Mouse (Mus musculus): ENCODE results near the gene Prdm16.

The Prdm16 gene

DNA sequence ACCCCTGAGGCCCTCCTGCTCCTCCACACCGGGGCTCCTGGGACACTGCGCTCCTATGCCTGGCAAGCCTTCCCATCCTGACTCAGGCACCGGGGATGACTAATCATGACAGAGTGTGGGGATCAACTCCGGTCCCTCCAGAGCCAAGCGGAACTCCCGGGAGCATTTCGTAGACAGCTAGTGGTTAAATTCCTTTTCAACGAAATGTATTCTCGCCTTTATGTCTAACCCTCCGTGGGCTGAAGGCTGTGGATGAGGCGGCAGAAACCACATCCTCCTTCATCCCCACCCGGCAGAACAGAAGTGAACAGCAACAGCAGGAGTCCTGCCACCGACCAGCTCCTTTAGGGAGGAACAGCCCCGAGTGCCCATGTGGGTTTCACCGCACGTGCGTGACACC lies 211.4 kb downstream of the Prdm16 start:
- no peak for DNase-seq (ENCODE audit: extremely low read depth, low read depth, low spot score)

DNA sequence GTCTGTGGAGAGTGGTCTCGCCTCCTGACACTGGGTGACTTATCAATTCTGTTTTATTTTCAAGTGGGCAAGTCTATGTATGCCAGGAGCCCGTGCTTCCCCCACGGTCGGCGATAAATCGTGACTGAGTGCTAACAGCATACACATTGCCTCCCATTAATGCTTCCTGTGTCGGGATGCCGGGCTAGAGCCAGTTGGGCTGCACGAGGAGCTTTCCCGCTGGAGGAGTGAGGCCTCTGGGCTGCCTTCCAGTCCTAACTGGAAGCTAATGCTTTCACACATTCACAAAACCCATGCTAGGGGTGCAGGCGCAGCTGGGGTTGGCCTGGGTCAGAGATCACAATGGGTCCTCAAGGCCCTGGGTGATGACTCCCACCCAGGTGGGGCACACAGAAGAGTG lies 212.0 kb downstream of the Prdm16 start:
- DNase-seq (ENCODE audit: extremely low read depth, low read depth, low spot score), result no peak

DNA sequence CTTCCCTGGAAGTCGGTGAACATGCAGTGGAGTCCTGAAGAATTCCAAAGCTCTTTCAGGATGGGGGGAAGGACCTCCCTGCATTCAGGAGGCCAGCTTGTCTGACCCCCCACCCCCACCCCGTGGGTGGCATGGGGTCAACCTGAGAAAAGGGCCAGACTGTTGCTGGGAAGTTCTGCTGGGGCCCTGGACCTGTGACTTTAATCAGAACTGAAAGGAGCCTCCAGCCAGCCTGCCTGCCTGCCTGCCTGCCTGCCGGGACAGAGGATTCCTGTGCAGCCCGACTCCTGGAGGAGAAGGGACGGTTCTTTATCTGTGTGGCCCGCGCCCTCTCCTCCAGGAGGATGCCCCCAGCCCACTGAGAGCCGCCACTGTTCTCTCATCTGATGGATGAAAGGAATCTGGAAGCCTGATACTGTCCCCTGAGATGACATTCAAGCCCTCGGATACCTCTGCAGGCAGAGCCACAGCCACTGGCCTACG lies 214.2 kb downstream of the Prdm16 start:
- no peak for DNase-seq (ENCODE audit: extremely low read depth, low read depth, low spot score)

DNA sequence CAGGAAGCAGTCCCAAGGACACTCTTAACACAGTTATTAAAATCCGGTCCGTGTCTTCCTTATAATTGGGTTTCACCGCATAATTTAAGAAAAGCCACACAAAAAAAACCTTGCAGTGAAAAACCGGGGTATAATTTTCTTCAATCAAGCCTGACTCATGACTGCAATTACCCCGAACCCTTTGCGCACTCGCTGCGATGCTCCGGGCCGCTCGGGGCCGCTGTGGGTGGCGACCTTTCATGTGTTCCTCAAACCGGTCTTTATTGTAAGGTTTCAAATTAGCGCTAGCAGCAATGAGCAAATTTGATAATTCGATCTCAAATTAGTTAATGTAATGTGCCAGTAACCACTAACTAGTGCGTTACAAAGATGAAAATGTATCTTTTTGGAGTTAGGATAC lies 215.9 kb downstream of the Prdm16 start:
- DNase-seq (ENCODE audit: extremely low read depth, low read depth, low spot score), result no peak

DNA sequence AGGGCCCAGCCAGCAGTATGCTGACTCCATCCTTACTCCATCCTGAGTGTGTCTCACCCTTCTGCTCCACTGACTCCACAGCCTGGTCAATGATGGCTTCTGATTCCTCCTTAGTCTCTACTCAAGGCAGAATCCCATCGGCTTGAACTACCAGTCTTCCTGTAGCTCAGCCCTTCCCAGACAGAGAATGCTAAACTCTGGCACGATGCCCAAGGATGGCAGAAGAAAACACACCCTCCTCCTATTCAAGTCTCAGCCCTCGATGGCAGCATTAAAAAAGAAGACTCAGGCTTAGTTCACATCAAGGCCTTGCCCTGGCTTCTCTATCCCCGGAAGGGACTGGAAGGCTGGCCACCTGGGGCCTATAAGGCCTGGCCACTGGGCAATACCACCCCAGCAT lies 216.9 kb downstream of the Prdm16 start:
- no peak for DNase-seq (ENCODE audit: extremely low read depth, low read depth, low spot score)

DNA sequence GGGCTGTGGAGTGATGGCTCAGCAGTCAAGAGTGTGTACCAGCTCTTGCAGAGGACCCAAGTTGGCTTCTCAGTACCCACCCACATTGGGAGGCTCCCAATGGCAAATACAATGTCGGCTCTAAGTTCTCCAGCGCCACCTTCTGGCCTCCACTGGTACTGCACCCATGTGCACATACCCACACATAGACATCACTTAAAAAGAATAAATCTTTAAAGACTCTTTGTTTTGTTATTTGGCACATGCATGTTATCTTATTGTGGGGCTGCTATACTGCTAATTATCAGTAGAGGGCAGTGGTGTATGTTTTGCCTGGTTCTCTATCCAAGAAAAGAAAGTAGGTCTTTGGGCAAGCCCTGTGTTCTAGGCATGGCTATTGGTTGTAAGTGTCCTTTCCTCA lies 217.7 kb downstream of the Prdm16 start:
- DNase-seq (ENCODE audit: extremely low read depth, low read depth, low spot score), result no peak

DNA sequence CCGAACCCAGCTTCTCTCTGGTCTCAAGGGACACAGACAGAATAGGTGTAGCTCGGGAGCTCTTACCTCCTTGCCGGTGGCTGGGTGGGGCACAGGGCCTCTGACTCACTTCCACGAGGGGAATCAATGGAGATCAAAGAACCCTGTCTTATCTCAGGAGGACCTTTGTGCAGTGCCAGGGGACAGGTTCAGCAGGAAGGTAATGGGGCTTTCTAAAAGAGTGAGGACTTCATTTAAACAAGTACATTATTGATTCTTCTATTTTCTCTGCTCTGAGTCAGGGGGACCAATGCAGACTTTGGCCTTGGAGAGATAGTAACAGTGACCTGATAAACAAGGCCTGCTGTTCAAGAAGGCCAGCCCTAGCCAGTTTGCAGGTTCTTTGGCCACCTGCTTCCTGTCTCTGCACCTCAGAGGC lies 218.3 kb downstream of the Prdm16 start:
- no peak for DNase-seq (ENCODE audit: extremely low read depth, low read depth, low spot score)

DNA sequence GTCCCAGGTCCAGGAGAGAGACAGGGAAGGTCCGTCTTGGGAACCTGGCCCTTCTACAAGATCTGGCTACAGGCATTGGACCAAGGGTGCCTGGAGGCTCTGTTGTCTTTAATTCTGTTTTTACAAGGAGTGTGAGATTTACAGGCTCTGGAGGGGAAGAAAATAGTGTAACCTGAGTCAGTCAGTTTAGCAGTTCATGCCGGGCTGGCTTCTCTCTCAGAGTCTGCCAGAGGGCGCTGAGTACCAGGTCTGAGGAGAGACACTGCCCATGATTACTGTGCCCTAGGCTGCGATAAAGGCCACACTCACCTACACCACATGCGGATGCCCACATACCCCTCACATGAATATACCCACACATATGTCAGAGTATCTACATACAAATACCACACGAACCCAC lies 219.9 kb downstream of the Prdm16 start:
- DNase-seq (ENCODE audit: extremely low read depth, low read depth, low spot score), result no peak

DNA sequence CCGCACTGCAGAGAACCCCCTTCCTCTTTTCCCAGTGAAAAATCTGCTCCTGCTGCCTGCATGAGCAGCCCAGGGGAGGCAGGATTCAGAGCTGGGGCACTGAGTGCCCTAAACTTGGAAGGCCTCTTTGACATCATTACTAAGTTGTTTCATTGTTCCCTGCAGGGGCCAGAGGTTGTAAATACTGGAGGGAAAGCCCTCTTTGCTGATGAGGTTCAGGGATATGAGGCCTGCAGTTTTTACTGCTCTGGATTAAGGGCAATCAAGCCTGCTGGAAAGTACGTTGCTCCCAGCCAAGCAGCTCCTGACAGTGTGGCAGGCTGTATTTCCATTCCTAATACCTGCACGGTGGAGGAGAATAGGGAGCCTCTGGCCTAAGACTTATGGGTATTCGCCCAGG lies 221.8 kb downstream of the Prdm16 start:
- no peak for DNase-seq (ENCODE audit: extremely low read depth, low read depth, low spot score)

DNA sequence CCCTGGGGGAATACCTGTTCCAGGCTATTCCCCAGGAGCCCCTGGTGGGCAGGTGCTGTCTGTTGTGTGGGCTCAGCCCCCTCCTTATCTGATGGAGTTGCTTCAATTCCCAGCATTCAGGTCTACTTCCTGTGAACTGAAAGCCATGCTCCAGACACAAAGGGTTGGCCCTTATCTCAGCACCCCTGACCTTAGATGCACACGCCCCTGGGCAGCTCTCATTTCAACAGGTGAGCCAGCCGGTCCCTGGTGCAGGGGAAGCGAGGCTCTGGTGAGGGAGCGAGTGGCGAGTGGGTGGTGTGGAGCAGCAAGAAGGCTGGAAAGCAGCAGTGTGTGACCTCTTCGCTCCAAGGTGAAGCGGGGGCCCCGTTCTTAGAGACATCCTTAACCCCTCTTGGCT lies 226.1 kb downstream of the Prdm16 start:
- DNase-seq (ENCODE audit: extremely low read depth, low read depth, low spot score), result no peak

DNA sequence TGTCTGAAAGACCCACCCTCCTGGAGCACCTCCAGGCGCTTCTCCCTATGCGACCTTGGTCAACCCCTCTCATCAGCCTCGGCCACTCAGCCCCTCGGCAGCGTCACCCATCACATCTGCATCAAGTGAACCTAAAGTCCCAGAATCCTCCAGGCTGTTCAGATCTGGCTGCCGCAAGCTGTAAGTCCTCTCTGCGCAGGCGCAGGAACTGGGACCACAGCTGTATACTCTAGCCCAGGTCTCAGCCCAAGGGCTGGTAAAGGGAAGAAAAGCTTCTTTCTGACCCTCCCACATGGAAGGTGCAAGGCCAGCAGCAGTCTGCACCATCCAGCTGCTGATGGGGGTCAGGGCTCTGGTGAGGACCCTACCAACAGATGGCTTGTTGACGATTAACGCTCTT lies 226.8 kb downstream of the Prdm16 start:
- no peak for DNase-seq (ENCODE audit: extremely low read depth, low read depth, low spot score)

DNA sequence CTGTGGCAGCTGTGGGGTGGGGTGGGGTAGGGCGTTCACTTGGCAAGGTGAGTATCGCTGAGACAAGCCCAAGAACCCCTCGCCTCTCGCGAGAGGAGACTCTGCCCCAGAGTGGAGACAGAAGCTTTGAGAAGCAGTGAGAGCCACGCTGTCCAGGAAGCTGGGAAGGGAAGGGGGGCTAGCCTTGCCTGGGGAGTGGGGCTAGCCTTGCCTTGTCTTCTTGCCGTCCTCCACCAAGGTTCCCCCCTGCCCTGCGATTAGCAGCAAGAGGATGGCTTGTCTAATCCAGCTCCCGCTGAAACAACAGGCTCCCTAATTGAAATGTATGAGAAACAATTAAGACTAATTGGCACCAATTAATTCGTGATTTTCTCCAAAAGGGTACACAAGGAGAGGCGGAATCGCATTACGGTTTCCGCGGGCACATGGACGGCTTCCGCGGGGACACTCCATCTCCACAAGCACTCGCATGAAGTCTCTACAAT lies 227.4 kb downstream of the Prdm16 start:
- no peak for DNase-seq (ENCODE audit: extremely low read depth, low read depth, low spot score)

DNA sequence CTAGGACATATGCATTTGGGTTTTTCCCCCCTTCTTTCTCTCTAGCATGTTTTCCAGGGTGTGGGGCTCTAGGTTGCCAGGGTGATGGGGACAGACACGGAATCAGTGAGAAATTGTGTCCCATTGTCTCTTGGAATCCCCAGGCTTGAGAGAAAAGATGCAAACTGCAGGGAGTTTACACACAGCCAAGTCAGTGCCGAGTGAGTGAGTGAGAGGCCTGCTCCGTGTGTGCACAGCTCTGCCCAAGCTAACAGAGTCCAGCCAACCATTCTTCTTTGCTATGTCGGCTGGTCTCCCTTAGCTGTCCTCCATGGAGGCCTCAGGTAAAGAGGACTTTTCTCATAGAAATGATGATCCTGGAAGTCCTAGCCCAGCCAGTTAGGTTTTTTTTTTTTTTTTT lies 233.7 kb downstream of the Prdm16 start:
- no peak for DNase-seq (ENCODE audit: extremely low read depth, low read depth, low spot score)

DNA sequence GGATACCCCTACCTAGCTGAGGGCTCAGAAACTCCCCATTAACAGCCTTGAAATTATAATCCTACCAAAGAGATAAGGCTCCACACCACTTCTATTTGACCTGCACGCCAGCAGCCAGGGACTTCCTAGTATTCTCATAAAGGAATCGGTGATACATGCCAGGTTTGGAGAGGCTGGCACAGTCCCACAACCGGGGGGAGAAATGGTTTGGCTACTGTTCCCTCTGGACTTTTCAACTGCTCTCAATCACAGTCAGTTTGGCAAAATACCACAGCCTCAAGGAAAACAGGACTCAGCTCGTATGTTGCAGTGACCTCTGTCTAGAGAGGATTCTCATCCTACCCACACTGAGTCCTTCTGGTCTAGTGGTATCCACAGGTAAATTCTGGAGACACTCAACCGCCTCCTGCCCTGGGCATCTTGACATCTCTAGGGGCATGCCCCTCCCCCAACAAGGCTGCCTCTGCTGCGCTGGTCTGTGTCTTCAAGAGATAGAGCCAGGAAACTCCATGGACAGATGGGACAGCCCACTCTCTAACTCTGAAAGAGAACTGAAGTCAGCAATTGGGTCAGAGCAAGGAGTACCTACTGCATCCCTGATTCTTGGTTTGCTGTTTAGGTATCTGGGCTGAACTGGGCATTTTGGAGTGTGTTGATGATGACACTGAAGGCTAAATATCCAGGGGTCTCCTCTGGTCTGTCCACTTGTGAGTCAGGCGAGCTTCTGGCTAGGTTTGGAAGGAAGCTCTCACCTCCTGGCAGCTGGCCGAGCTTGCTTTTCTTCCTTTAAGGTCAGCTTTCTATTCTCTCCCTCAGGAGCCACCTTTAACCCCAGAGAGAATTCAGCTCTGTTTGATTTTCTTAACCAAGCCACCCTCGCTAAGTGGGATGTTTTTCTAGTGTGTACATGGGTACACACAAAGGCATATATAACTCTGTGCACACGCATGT lies 234.4 kb downstream of the Prdm16 start:
- DNase-seq (ENCODE audit: extremely low read depth, low read depth, low spot score), result no peak

DNA sequence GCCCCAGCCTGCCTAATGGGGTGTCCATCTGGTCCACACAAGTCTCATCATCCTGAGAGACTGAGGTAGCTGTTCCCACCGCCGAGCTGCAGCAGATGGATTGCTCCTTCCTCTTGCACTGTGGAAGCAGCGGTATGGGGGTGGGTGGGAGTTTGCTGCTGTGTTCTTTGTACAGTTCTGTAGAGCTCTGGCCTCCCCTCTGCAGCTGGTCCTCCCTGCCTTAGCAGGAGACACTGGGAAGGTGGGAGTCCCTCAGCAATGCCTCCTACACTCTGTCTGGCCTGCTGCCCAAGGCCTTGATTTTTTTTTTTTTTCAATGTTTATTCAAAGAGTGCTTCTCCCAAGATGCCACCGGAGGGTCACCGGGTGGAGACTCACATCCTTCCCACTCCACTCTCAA lies 235.3 kb downstream of the Prdm16 start:
- DNase-seq (ENCODE audit: extremely low read depth, low read depth, low spot score), result no peak

DNA sequence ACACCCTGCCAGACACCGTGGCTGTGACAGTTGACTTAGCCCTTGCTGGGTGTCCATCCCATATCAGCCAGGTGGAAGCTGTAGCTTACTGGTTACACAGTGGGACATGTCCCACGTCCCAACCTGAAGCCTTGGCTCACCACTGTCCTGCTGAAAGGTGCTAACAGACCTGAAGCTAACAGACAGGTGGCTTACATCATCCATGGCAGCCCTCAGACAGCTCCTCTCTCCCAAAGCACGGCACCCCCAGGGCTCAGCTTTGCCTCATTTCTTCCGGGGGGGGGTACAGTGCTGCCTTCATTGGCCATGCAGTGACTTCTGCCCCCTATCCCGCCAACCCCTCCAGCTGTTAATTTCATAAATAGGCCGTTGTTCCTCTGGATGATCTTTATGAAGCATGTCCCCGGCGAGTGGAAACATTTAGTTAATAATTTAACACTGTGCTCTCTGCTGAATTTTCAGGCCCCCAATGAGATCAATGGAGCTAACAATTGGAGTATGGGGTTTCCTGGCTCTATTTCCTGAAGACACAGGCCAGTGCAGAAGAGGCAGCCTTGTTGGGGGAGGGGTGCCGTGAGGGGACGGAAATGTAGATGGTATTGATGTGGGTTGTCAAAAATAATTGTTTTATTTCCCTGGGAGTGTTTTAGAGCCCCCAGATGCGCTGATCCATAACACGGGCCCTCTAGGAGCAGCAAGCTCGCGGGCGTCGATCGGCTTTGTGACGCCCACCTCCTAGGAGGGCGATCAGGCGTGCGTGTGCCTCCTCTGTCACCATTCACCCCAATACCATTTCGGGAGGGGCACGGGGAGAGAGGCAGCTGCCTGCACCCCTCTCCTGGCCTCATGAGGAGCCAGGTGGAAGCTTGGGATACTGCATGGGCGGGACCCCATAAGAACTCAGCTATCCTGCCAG lies 236.2 kb downstream of the Prdm16 start:
- no peak for DNase-seq (ENCODE audit: extremely low read depth, low read depth, low spot score)

DNA sequence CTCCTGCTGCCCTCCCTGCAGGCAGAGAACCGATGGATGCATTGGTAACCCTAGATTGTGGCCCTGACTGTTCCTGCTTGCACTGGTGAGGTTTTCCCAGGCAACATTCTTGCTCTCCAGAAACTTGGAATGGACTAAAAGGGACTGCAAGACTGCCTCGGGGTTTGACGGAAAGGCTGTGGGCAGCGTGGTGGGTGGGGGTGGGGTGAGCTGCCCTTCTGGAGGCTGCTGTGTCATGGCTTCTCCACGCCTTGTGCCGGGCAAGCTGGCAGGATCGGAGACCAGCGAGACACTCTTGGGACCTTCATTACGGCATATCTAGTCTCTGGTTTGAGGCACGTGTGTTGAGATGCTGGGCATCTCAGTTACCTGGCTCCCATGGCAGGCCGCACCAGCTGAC lies 237.0 kb downstream of the Prdm16 start:
- no peak for DNase-seq (ENCODE audit: extremely low read depth, low read depth, low spot score)

DNA sequence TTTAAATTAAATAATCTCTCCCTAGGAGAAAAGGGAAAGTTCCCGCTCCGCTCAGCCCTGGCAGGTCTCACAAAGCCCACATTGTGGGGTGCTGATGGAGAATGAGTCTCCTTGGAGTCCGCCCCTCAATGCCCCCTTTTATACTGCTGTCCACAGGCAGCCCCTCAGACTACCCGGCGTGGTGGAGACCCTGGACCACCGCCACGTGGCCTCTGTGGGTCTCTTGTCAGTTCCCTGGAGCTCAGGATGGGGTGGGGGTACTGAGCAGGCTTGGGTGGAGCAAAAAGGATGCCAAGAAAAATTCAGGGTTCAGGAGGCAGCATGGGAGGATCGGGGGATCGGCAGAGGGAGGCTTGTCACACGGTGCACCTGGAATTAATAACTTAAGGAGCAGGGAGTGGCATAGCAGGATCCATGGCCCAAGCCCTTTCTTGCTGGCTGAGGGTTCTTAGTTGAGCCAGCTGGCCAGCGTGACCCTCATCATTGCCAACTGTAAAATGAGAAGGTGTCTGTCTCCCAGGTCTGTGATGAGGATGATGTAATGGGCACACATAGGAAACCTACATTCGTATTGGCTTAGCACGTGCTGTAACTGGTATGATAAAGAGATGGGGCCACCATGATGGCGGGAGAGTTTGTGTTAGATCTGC lies 239.9 kb downstream of the Prdm16 start:
- DNase-seq (ENCODE audit: extremely low read depth, low read depth, low spot score), result no peak

DNA sequence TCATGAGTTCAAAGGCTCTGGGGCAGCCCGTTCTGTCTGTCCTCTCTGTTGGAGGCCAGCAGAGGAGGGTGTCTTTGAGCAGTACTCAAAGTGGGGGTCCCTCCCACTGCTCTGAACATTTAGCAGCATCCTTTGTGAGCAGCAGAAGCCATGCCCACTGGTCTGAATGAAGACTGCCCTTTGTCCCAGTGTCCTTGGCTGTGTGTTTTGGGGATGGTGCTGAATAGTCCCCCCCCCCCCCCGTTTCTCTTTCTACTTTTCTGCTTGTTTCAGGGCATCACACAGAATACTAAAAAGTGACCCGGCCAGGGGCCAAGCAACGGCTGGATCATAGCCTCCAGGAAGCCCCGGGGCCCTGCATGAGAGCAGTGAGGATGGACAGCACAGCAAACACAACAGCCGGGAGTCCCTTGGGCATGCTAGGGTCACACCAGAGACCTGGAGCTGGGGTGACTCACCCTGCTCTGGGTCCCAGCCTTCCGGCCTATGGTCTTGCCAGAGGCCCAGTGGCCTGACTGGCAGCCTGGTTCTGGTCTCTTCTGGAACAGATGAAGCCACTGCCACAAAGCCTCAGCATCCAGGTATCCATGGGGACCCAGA lies 242.4 kb downstream of the Prdm16 start:
- no peak for DNase-seq (ENCODE audit: extremely low read depth, low read depth, low spot score)

DNA sequence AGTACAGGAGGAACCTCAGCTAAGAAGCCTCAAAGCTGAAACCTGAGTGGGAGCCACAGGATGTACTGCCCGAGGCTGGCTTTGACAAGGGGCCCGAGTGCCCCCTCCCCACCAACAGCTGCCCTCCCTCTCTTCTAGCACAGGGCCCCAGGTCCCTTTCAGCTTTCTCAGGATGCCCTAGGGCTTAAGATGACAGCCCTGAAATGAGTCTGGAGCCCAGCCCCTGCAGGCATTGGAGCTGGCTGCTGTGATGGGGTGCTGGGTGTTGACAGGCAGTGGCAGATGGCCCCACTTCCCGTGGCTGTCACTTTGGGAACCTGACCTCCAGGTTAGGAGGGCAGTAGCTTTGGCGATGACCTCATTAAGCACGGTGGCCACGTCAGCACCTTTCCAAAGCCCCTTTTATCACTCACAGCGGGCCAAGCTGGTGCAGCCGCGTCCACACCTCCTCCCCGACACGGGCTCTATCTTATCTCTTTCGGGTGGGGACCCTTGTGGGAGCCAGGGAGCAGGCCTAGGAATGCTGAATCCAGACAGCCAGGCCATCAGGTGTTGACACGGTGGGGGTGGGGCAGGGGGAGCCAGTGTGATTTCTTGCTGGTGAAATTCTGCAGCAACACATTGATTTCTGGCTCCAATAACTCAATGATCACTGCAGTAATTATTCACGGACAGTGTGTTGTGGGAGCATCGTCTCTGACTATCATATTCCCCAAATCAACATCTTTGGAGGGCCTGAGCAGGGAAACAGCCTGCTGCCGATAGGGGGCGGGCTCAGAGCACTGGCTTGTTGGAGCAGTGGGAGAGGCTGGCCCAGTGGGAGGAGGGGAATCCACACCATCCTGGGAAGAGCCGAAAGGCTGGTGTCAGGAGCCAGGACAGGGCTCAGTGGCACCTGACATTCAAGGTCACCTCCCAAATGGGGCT lies 243.2 kb downstream of the Prdm16 start:
- DNase-seq (ENCODE audit: extremely low read depth, low read depth, low spot score), result no peak
